Mouse (Mus musculus): Measurements from ENCODE around the gene Snrnp25.

DNA sequence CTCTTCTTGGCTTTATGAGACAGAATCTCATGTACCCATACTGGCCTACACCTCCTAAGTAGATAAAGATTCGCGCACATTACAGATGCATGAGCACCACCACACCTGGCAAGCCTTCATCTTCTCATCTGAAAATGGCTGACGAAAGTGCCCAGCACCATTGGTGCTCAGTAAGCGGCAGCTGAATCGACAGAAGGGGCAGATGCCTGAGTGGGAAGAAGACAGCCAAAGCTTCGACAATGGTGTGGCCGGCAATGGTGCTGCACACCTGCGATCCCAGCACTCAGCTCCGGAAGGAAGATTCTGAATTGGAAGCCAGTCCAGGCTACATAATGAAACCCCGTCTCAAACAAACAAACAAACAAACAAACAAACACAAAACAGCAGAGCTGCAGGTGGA lies 14.1 kb downstream of the Snrnp25 start:
- TF ChIP-seq E2F4 (IDR thresholded peaks at IDR 0.05; ENCODE audit: insufficient read depth) (no peak), MAX (IDR thresholded peaks at IDR 0.05; ENCODE audit: low read depth) (no peak), POLR2A (IDR thresholded peaks at IDR 0.05; ENCODE audit: insufficient read length, low read depth) (no peak), USF1 (IDR thresholded peaks at IDR 0.05; ENCODE audit: low read depth) (no peak), TCF12 (IDR thresholded peaks at IDR 0.05; ENCODE audit: insufficient read depth, poor library complexity, severe bottlenecking) (no peak), CEBPB (IDR thresholded peaks at IDR 0.05; ENCODE audit: insufficient read depth, poor library complexity, severe bottlenecking) (no peak), POLR2AphosphoS2 (IDR thresholded peaks at IDR 0.05; ENCODE audit: insufficient read length, low read depth) (no peak), MYOG (IDR thresholded peaks at IDR 0.05; ENCODE audit: control insufficient read depth in 1 of 3, insufficient read depth in 1 of 3, insufficient read length in 2 of 3, low read depth in 2 of 3) (no peak), SRF (IDR thresholded peaks at IDR 0.05; ENCODE audit: control insufficient read depth, insufficient read length, low read depth) (no peak), MYOD1 (IDR thresholded peaks at IDR 0.05; ENCODE audit: control insufficient read depth in 1 of 3, insufficient read length in 2 of 3, low read depth in 2 of 3) (no peak), REST (IDR thresholded peaks at IDR 0.05; ENCODE audit: insufficient read depth, insufficient read length) (no peak), TCF3 (IDR thresholded peaks at IDR 0.05; ENCODE audit: insufficient read length, low read depth) (no peak)
